Mouse (Mus musculus) hindbrain, embryonic 14.5 days (tissue): ENCODE measurements at regions not wholly inside any gene's neighbourhood (a gene's known extent, or its start where the extent isn't known, plus 50 kb on each side); places are given as distances from the start of the nearest gene placed in this dataset.

Experiments
- ATAC-seq: fragments of 200-750 bp; cut with Nextera tagmentation; 2 replicates; pipeline ENCODE4 v1.8.0; 2017; ENCODE audit warnings: moderate number of reproducible peaks, mild to moderate bottlenecking, moderate TSS enrichment, moderate library complexity; ENCODE audit not compliant: low FRiP score
- DNase-seq: peaks from one replicate; pipeline ENCODE4 v3.0.0-alpha.2; 2015; ENCODE audit warnings: low spot score
- H3K27ac ChIP-seq: fragments of 300-500 bp; sonication (generic); 2 replicates; pipeline ENCODE4 v1.5.1; 2014; ENCODE audit warnings: mild to moderate bottlenecking, moderate library complexity
- H3K27me3 ChIP-seq: fragments of 300-500 bp; sonication (generic); 2 replicates; pipeline ENCODE4 v1.6.1; 2014; ENCODE audit warnings: mild to moderate bottlenecking, low read length, mixed read lengths; ENCODE audit not compliant: control insufficient read depth, insufficient read depth
- H3K36me3 ChIP-seq: fragments of 300-500 bp; sonication (generic); replicated peaks from 2 replicates; pipeline ENCODE4 v1.6.1; 2014; ENCODE audit not compliant: control insufficient read depth, insufficient read depth
- H3K4me1 ChIP-seq: fragments of 300-500 bp; sonication (generic); replicated peaks from 2 replicates; pipeline ENCODE4 v1.6.1; 2014; ENCODE audit warnings: antibody characterized with exemption, low read length, mixed read lengths; ENCODE audit not compliant: control insufficient read depth, insufficient read depth
- H3K4me2 ChIP-seq: fragments of 300-500 bp; sonication (generic); replicated peaks from 2 replicates; pipeline ENCODE4 v1.6.1; 2014; ENCODE audit warnings: mild to moderate bottlenecking, moderate library complexity
- H3K4me3 ChIP-seq: fragments of 300-500 bp; sonication (generic); replicated peaks from 2 replicates; pipeline ENCODE4 v1.5.1; 2014; ENCODE audit warnings: mild to moderate bottlenecking, low read length
- H3K9ac ChIP-seq: fragments of 300-500 bp; sonication (generic); 2 replicates; pipeline ENCODE4 v1.6.1; 2014
- H3K9me3 ChIP-seq: fragments of 300-500 bp; sonication (generic); 2 replicates; pipeline ENCODE4 v1.6.1; 2016; ENCODE audit warnings: low read length; ENCODE audit not compliant: control insufficient read depth
- WGBS: fragments of 180-500 bp; shearing (Covaris S2); extraction: QIAGEN DNeasy Blood & Tissue Kit; methylation state at CpG from one replicate; pipeline ENCODE4 v1.1.7; 2014; 5-methylcytosine and 5-hydroxymethylcytosine counted together

DNA sequence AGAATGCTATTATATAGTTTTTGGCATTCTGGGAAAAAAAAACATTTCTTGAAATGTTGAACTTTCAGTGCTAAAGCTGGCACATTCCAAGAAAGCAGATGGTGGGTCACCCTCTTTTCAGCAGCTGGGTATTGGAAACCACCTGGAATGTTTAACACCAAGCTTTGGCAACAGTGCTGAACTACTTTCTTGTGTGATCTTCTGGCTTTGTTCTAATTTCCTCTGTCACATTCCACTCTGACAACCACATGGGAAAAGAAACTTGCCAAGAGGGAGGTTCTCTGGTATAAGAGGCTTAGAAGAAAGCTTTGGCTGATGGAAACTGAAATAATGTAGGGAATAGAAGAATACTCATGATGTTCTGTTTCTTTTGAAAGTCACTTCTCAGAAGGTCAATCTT lies 920.4 kb upstream of the Tenm4 start:
- DNase-seq (no peak), ATAC-seq (no peak)
- Histone ChIP-seq H3K9me3 (no peaks in the 10 kb centered on the region), H3K27ac (no peak overlapping the region), H3K36me3 (no peaks in the 10 kb centered on the region), H3K9ac (no peak overlapping the region), H3K4me1 (no peaks in the 10 kb centered on the region), H3K27me3 (no peaks in the 10 kb centered on the region), H3K4me2 (no peak overlapping the region), H3K4me3 (no peak overlapping the region)

DNA sequence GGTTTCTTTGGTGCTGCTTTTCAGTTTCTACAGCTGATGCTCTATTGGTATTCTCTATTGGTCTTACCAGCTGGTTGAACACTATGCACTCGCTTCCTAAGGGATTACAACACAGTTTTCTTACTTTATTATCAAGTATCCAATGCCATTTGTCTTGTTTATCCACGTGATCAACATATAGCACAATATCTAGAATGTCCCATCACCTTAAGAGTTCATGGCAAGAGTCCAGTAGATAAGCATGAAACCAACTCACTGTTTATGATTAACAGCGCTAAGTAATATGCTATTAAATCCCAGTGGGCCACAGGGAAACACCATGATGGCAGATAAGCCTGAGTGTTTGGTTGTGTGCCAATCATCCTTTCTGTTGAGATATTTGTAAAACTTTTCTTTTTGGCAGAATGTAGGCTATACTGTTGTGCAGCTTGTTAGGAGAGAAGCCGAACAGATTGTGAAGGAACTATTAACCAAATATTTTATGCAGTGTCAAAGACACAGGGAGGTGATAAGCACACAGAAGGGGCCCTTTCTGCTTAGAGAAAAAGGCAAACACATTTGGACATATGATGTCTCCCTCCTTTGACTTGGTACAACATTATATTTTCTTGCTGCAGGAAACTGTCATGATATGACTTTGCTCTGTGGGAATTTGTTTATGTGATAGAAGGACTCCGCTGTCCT lies 917.0 kb upstream of the Tenm4 start:
- 86% methylated on average over 5 of the region's 5 CpGs for whole genome bisulfite sequencing
- no peaks in the 10 kb centered on the region for H3K4me1 ChIP-seq
- H3K9ac ChIP-seq: no peak overlapping the region
- no peak overlapping the region for H3K4me2 ChIP-seq
- H3K9me3 ChIP-seq: no peaks in the 10 kb centered on the region
- no peak overlapping the region for H3K4me3 ChIP-seq
- no peak for DNase-seq
- no peaks in the 10 kb centered on the region for H3K27me3 ChIP-seq
- no peak for ATAC-seq
- H3K36me3 ChIP-seq: no peaks in the 10 kb centered on the region
- no peak overlapping the region for H3K27ac ChIP-seq

DNA sequence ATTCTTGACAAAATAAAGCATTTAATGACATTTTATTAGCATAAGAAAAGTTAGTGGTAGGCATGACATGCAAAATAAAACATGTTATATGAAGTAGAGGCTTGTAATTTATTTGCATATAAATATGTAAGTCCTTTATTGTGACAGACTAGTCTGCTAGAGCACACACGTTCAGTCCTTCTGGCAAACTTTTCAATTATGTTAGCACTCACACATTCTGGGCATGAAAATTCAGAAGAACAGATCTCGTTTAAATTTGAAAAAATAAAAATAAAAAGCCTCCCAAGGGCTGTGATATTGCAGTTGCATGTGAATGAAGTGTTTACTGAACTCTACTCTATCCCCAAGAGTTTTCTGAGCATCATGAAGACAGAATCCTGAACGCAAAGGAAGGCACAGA lies 916.1 kb upstream of the Tenm4 start:
- Histone ChIP-seq H3K4me3 (no peak overlapping the region), H3K9me3 (no peaks in the 10 kb centered on the region), H3K27me3 (no peaks in the 10 kb centered on the region), H3K9ac (no peak overlapping the region), H3K27ac (no peak overlapping the region), H3K4me2 (no peak overlapping the region), H3K36me3 (no peaks in the 10 kb centered on the region), H3K4me1 (no peaks in the 10 kb centered on the region)
- DNase-seq: no peak
- WGBS: 48% methylated on average over 3 of the region's 3 CpGs
- ATAC-seq: no peak

DNA sequence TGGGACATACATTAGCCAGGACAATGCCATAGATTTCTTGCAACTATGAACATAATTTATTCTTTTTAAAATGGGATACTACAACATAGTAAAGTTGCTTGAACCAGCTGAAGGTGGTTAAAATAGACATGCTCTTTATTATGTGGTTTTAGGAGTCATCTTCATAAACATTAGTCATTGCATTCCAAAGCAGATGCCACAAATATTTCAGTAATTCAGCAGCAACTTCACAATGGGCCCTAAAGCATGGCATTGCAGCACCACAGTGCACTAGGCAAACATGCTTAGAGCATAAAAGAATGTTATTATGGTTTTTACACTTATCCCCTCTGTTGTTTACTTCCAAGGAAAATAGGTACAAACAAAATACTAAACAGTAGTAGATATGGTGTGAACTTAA lies 915.3 kb upstream of the Tenm4 start:
- DNase-seq (no peak), ATAC-seq (no peak)
- Histone ChIP-seq H3K4me3 (no peak overlapping the region), H3K27me3 (no peaks in the 10 kb centered on the region), H3K9ac (no peak overlapping the region), H3K4me1 (no peaks in the 10 kb centered on the region), H3K27ac (no peak overlapping the region), H3K36me3 (no peaks in the 10 kb centered on the region), H3K4me2 (no peak overlapping the region), H3K9me3 (no peaks in the 10 kb centered on the region)

DNA sequence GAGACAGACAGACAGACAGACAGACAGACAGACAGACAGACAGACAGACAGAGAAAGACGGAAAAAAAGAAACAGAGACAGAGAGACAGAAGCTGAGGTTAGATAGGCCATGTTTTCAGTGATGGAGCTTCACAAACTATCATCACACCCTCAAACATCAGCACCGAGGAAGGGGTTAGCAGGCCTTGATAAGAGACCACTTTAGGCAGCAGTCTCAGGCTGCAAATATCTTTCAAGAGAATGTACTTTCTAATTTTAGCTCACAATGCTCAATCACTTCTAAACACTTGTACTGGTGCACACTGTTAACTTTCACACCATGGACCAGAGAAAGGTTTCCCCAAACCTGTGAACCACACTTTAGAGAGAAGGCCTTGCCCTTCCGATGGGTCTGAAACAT lies 908.1 kb upstream of the Tenm4 start:
- no peaks in the 10 kb centered on the region for H3K9me3 ChIP-seq
- DNase-seq (no peak), ATAC-seq (no peak)
- H3K36me3 ChIP-seq: no peaks in the 10 kb centered on the region
- no peaks in the 10 kb centered on the region for H3K27me3 ChIP-seq
- no peak overlapping the region for H3K9ac ChIP-seq
- no peaks in the 10 kb centered on the region for H3K4me1 ChIP-seq
- no peak overlapping the region for H3K4me3 ChIP-seq
- no peak overlapping the region for H3K27ac ChIP-seq
- no peak overlapping the region for H3K4me2 ChIP-seq
- WGBS: 88% methylated on average over 3 of the region's 3 CpGs

DNA sequence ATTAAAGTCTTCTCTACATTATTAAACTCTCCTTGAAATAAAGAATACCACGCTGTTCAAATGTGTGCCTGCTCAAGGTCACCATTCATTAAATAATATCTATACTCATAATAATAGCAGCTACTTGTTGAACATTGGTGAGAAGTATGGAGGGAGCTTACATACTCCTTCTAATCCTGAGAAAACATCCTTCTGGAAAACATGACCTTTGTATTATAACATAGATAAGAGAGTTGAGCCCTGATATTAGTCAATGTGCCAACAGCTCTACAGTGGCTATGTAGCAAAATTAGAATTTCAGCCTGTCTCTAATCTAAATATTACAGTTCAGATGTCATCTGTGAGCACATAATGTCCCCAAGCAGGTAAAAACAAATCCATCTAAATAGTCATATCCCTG lies 893.8 kb upstream of the Tenm4 start:
- Histone ChIP-seq H3K9ac (no peak overlapping the region), H3K27me3 (no peaks in the 10 kb centered on the region), H3K4me1 (no peaks in the 10 kb centered on the region), H3K9me3 (no peaks in the 10 kb centered on the region), H3K36me3 (no peaks in the 10 kb centered on the region), H3K27ac (no peak overlapping the region), H3K4me2 (no peak overlapping the region), H3K4me3 (no peak overlapping the region)
- DNase-seq (no peak), ATAC-seq (no peak)
- WGBS: 84% methylated on average over 1 of the region's 1 CpGs

DNA sequence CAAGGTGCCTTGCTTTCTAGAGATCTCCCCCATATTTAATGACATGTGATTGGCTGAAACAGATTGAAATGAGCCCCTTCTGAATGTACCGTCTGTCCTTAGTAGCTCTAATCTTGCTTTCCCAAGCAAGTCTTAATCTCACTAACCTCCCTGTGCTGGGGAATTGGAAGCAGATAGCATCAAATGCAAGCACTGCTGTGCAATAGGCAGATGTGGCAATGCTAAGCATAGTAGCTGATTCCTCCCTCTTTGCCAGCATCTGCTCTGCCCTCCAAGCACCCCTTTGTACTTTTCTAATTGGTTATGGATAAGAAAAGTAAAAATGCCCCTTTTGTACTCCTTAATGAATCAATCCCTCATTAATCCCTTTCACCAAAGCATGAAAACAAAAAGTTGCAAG lies 857.4 kb upstream of the Tenm4 start:
- WGBS: 78% methylated on average over 1 of the region's 1 CpGs
- DNase-seq: no peak

DNA sequence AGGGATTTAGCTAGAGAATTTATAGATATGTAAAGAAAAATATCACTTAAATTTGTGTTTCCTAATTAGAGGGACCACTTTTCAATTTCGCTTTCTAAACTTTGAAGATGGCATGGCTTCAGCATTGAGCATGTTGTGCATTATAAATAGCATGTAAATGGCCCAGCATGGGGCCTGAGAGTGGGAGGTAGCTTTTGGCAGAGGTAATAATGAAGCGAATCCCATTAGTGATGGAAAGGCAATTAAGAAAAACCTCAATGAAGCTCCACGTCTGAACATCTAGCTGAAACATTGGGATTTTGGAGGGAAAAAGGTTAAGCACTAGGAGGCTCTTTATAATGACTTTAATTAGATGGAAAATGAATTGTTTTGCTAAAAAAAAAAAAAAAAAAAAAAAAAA lies 848.0 kb upstream of the Tenm4 start:
- H3K9ac ChIP-seq: no peak overlapping the region
- DNase-seq (peak; percentile 32), ATAC-seq (no peak; the same call in 1 of the 2 replicates)
- no peaks in the 10 kb centered on the region for H3K36me3 ChIP-seq
- H3K4me2 ChIP-seq: no peak overlapping the region
- 34% methylated on average over 3 of the region's 3 CpGs for WGBS
- no peaks in the 10 kb centered on the region for H3K9me3 ChIP-seq
- H3K27ac ChIP-seq: no peak overlapping the region
- no peak overlapping the region for H3K4me3 ChIP-seq
- no peaks in the 10 kb centered on the region for H3K4me1 ChIP-seq
- H3K27me3 ChIP-seq: no peaks in the 10 kb centered on the region

More for the DNA sequence above, 857.4 kb upstream of the Tenm4 start:
- Histone ChIP-seq H3K4me2 (no peak overlapping the region), H3K4me3 (no peak overlapping the region), H3K4me1 (no peaks in the 10 kb centered on the region), H3K9ac (no peak overlapping the region), H3K36me3 (no peaks in the 10 kb centered on the region), H3K27ac (no peak overlapping the region), H3K9me3 (no peaks in the 10 kb centered on the region), H3K27me3 (no peaks in the 10 kb centered on the region)
- no peak for ATAC-seq

DNA sequence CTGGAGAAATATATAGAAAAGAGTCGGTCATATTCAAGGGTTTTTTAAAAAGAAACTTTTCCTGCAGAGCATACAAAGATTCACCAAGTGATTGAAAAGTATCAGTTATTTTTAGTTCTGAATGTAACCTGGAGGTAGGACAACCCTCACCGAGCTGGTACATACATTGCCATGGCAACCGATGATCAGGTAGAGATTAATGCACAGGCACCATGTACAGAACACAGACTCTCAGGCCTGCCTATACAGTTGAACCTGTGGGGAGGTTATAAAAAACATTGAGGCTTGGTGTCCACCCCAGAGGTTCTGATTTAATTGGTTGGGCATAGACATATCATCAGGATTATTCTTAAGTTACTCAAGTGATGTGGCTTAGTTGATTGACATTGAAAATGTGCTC lies 846.1 kb upstream of the Tenm4 start:
- ATAC-seq (no peak), DNase-seq (no peak)
- H3K27me3 ChIP-seq: no peaks in the 10 kb centered on the region
- H3K27ac ChIP-seq: no peak overlapping the region
- H3K9ac ChIP-seq: no peak overlapping the region
- H3K4me2 ChIP-seq: no peak overlapping the region
- no peaks in the 10 kb centered on the region for H3K9me3 ChIP-seq
- H3K4me1 ChIP-seq: no peaks in the 10 kb centered on the region
- 87% methylated on average over 3 of the region's 3 CpGs for WGBS
- H3K36me3 ChIP-seq: no peaks in the 10 kb centered on the region
- H3K4me3 ChIP-seq: no peak overlapping the region

DNA sequence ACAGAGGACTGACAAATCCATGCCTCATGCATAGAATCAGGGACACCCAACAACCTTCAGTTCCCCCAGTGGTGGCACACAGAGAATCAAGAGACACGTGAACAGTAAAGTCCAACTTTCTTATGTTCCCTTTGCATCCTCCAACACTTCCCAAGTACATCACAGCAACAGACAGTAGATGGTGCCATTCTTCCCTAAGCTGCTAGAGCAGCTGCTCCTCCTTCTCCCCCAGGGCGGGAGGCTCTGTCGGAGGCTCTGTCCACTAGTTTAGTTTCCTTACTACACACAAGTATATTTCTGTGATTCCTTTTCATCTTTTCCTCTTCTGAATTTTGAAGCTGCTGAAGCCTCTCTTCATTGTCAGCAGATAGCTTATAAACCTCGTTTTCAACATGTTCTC lies 839.0 kb upstream of the Tenm4 start:
- WGBS: 48% methylated on average over 4 of the region's 4 CpGs

More for the DNA sequence above, 839.0 kb upstream of the Tenm4 start:
- H3K27me3 ChIP-seq: no peaks in the 10 kb centered on the region
- H3K27ac ChIP-seq: no peak overlapping the region
- no peak for ATAC-seq
- no peaks in the 10 kb centered on the region for H3K9me3 ChIP-seq
- no peak overlapping the region for H3K9ac ChIP-seq
- no peak overlapping the region for H3K4me3 ChIP-seq
- DNase-seq: peak; percentile 41
- H3K36me3 ChIP-seq: no peaks in the 10 kb centered on the region
- no peak overlapping the region for H3K4me2 ChIP-seq
- no peaks in the 10 kb centered on the region for H3K4me1 ChIP-seq
